Mouse (Mus musculus) heart, embryonic 15.5 days (tissue): ENCODE data around the gene Tmem94. TPM values are rescaled to one million over a fixed set of nuclear protein-coding genes. Genes with fewer than 3 reads are reported as not detected.
A peak's percentile ranks its signal among the peaks of the same experiment; 100 is the strongest.

Source experiments
- ATAC-seq: fragments of 200-750 bp; cut with Nextera tagmentation; replicated peaks from 2 replicates; pipeline ENCODE4 v1.8.0; 2017; ENCODE audit warnings: low read depth, moderate TSS enrichment; ENCODE audit not compliant: insufficient number of reproducible peaks, insufficient read depth, low FRiP score
- H3K27ac ChIP-seq: fragments of 300-500 bp; sonication (generic); 2 replicates; pipeline ENCODE4 v1.5.1; 2015; ENCODE audit warnings: mild to moderate bottlenecking, inconsistent platforms
- H3K27me3 ChIP-seq: fragments of 300-500 bp; sonication (generic); 2 replicates; pipeline ENCODE4 v1.6.1; 2015; ENCODE audit warnings: inconsistent platforms
- H3K36me3 ChIP-seq: fragments of 300-500 bp; sonication (generic); 2 replicates; pipeline ENCODE4 v1.6.1; 2015; ENCODE audit warnings: mild to moderate bottlenecking, inconsistent platforms
- H3K4me1 ChIP-seq: fragments of 300-500 bp; sonication (generic); replicated peaks from 2 replicates; pipeline ENCODE4 v1.6.1; 2015; ENCODE audit warnings: inconsistent platforms
- H3K4me2 ChIP-seq: fragments of 300-500 bp; sonication (generic); 2 replicates; pipeline ENCODE4 v1.6.1; 2015; ENCODE audit warnings: inconsistent platforms, mild to moderate bottlenecking, moderate library complexity
- H3K4me3 ChIP-seq: fragments of 300-500 bp; sonication (generic); 2 replicates; pipeline ENCODE4 v1.5.1; 2015; ENCODE audit warnings: mild to moderate bottlenecking, inconsistent platforms
- H3K9ac ChIP-seq: fragments of 300-500 bp; sonication (generic); 2 replicates; pipeline ENCODE4 v1.6.1; 2015; ENCODE audit warnings: mild to moderate bottlenecking, inconsistent platforms
- H3K9me3 ChIP-seq: fragments of 300-500 bp; sonication (generic); replicated peaks from 2 replicates; pipeline ENCODE4 v1.6.1; 2016; ENCODE audit warnings: inconsistent platforms
- WGBS: fragments of 180-500 bp; shearing (Covaris S2); methylation state at CpG from one replicate; pipeline ENCODE4 v1.1.7; 2015; ENCODE audit warnings: mixed read lengths; 5-methylcytosine and 5-hydroxymethylcytosine counted together
- polyA plus RNA-seq: library from polyadenylated mRNA; unstranded; fragments of >200 nt; fragmentation: Nextera tagmentation; extraction: Ambion mirVana; gene quantifications from 2 replicates; pipeline ENCODE4 v1.2.1, GENCODE M21; 2015

The Tmem94 gene
- polyA plus RNA-seq, 1 experiment from 2014 or later: 36.7 TPM

- Histone ChIP-seq H3K27me3 (no peaks in the 10 kb centered on the region), H3K27ac (peak within 1 kb of the TSS; percentile 58; the same call in 1 of the 2 replicates), H3K9me3 (no peaks in the 10 kb centered on the region), H3K36me3 (peaks cover 31% of the 10 kb centered on the region), H3K4me2 (peak within 1 kb of the TSS; percentile 96), H3K4me1 (peaks cover 29% of the 10 kb centered on the region), H3K4me3 (peak within 1 kb of the TSS; percentile 94), H3K9ac (peak within 1 kb of the TSS; percentile 79)
- peak; percentile 93 for ATAC-seq
- under 1% methylated on average over 87 of the region's 87 CpGs for WGBS
These were observed 58.8 kb downstream of the Tmem94 start, which contains the start of gene Llgl2 for GRCm38 (mm10) chr11:115823774-115824740. Llgl2 (plus strand) TSS chr11:115824049.

- 20% methylated on average over 11 of the region's 11 CpGs for WGBS
- ATAC-seq: no peak
- H3K4me2 ChIP-seq: peak overlapping the region; percentile 96
- peak overlapping the region; percentile 94 for H3K4me3 ChIP-seq
- H3K27ac ChIP-seq: no peak overlapping the region; the same call in 1 of the 2 replicates
- H3K9me3 ChIP-seq: no peaks in the 10 kb centered on the region
- H3K27me3 ChIP-seq: no peaks in the 10 kb centered on the region
- peak overlapping the region; percentile 79; the same call in 1 of the 2 replicates for H3K9ac ChIP-seq
- H3K36me3 ChIP-seq: peaks cover 28% of the 10 kb centered on the region
- H3K4me1 ChIP-seq: peaks cover 37% of the 10 kb centered on the region
These were observed 59.6 kb downstream of the Tmem94 start for GRCm38 (mm10) chr11:115824813-115825212.

- Histone ChIP-seq H3K4me2 (no peak overlapping the region), H3K27me3 (no peaks in the 10 kb centered on the region), H3K9ac (no peak overlapping the region), H3K27ac (no peak overlapping the region), H3K36me3 (peaks cover 12% of the 10 kb centered on the region; the same call in 1 of the 2 replicates), H3K4me1 (peaks cover 51% of the 10 kb centered on the region), H3K4me3 (no peak overlapping the region), H3K9me3 (no peaks in the 10 kb centered on the region)
- WGBS: 67% methylated on average over 5 of the region's 5 CpGs
- no peak for ATAC-seq
These were observed 61.3 kb downstream of the Tmem94 start for GRCm38 (mm10) chr11:115826487-115826886.

GRCm38 (mm10) chr11:115827624-115828023 lies 62.4 kb downstream of the Tmem94 start:
- no peak for ATAC-seq
- Histone ChIP-seq H3K9me3 (no peaks in the 10 kb centered on the region), H3K4me2 (no peak overlapping the region), H3K27me3 (no peaks in the 10 kb centered on the region), H3K36me3 (peaks cover under 1% of the 10 kb centered on the region; the same call in 1 of the 2 replicates), H3K27ac (no peak overlapping the region), H3K9ac (no peak overlapping the region), H3K4me3 (no peak overlapping the region), H3K4me1 (peaks cover 62% of the 10 kb centered on the region)
- WGBS: 79% methylated on average over 6 of the region's 6 CpGs

- no peaks in the 10 kb centered on the region for H3K27me3 ChIP-seq
- 52% methylated on average over 4 of the region's 4 CpGs for WGBS
- no peak overlapping the region for H3K4me2 ChIP-seq
- ATAC-seq: no peak
- peaks cover 71% of the 10 kb centered on the region for H3K4me1 ChIP-seq
- no peaks in the 10 kb centered on the region for H3K9me3 ChIP-seq
- H3K4me3 ChIP-seq: no peak overlapping the region
- no peaks in the 10 kb centered on the region for H3K36me3 ChIP-seq
- H3K27ac ChIP-seq: 0 out of 2 replicates have a peak overlapping the region, but pooled peaks have one; percentile 14
- no peak overlapping the region for H3K9ac ChIP-seq
These were observed 63.8 kb downstream of the Tmem94 start for GRCm38 (mm10) chr11:115829036-115829435.

GRCm38 (mm10) chr11:115830550-115831325 lies 65.5 kb downstream of the Tmem94 start:
- H3K4me2 ChIP-seq: peak overlapping the region; percentile 3; the same call in 1 of the 2 replicates
- H3K4me3 ChIP-seq: no peak overlapping the region
- H3K27ac ChIP-seq: peak overlapping the region; percentile 73; the same call in 1 of the 2 replicates
- peaks cover 65% of the 10 kb centered on the region for H3K4me1 ChIP-seq
- H3K9me3 ChIP-seq: no peaks in the 10 kb centered on the region
- ATAC-seq: no peak
- H3K9ac ChIP-seq: peak overlapping the region; percentile 7
- H3K36me3 ChIP-seq: no peaks in the 10 kb centered on the region
- H3K27me3 ChIP-seq: no peaks in the 10 kb centered on the region
- 32% methylated on average over 25 of the region's 25 CpGs for WGBS

- no peak for ATAC-seq
- Histone ChIP-seq H3K4me3 (no peak overlapping the region), H3K4me2 (no peak overlapping the region), H3K27ac (peak overlapping the region; percentile 73; the same call in 1 of the 2 replicates), H3K36me3 (no peaks in the 10 kb centered on the region), H3K9me3 (no peaks in the 10 kb centered on the region), H3K27me3 (no peaks in the 10 kb centered on the region), H3K9ac (peak overlapping the region; percentile 19; the same call in 1 of the 2 replicates), H3K4me1 (peaks cover 65% of the 10 kb centered on the region)
- 32% methylated on average over 3 of the region's 3 CpGs for WGBS
These were observed 66.3 kb downstream of the Tmem94 start for GRCm38 (mm10) chr11:115831518-115831917.

GRCm38 (mm10) chr11:115832064-115832463 lies 66.8 kb downstream of the Tmem94 start:
- Histone ChIP-seq H3K9ac (no peak overlapping the region), H3K4me1 (peaks cover 69% of the 10 kb centered on the region), H3K4me3 (no peak overlapping the region), H3K27ac (peak overlapping the region; percentile 73; the same call in 1 of the 2 replicates), H3K27me3 (no peaks in the 10 kb centered on the region), H3K4me2 (peak overlapping the region; percentile 31; the same call in 1 of the 2 replicates), H3K9me3 (no peaks in the 10 kb centered on the region), H3K36me3 (no peaks in the 10 kb centered on the region)
- no peak for ATAC-seq
- 64% methylated on average over 6 of the region's 6 CpGs for WGBS

- 13% methylated on average over 8 of the region's 8 CpGs for WGBS
- no peak overlapping the region for H3K4me3 ChIP-seq
- no peaks in the 10 kb centered on the region for H3K9me3 ChIP-seq
- no peaks in the 10 kb centered on the region for H3K36me3 ChIP-seq
- peak; percentile 23; the same call in 1 of the 2 replicates for ATAC-seq
- H3K27me3 ChIP-seq: no peaks in the 10 kb centered on the region
- peak overlapping the region; percentile 31 for H3K4me2 ChIP-seq
- H3K27ac ChIP-seq: peak overlapping the region; percentile 73
- peaks cover 69% of the 10 kb centered on the region for H3K4me1 ChIP-seq
- H3K9ac ChIP-seq: no peak overlapping the region; the same call in 1 of the 2 replicates
These were observed 67.3 kb downstream of the Tmem94 start for GRCm38 (mm10) chr11:115832523-115832922.

GRCm38 (mm10) chr11:115833021-115833513 lies 67.8 kb downstream of the Tmem94 start:
- ATAC-seq: peak; percentile 20; the same call in 1 of the 2 replicates
- Histone ChIP-seq H3K36me3 (no peaks in the 10 kb centered on the region), H3K27me3 (no peaks in the 10 kb centered on the region), H3K4me3 (no peak overlapping the region), H3K9ac (peak overlapping the region; percentile 24; the same call in 1 of the 2 replicates), H3K27ac (peak overlapping the region; percentile 73), H3K4me1 (peaks cover 74% of the 10 kb centered on the region), H3K4me2 (peak overlapping the region; percentile 31), H3K9me3 (no peaks in the 10 kb centered on the region)
- WGBS: 13% methylated on average over 8 of the region's 8 CpGs
